25 mouse cellular contexts compared by ENCODE assay signal in the genomic region with DNA sequence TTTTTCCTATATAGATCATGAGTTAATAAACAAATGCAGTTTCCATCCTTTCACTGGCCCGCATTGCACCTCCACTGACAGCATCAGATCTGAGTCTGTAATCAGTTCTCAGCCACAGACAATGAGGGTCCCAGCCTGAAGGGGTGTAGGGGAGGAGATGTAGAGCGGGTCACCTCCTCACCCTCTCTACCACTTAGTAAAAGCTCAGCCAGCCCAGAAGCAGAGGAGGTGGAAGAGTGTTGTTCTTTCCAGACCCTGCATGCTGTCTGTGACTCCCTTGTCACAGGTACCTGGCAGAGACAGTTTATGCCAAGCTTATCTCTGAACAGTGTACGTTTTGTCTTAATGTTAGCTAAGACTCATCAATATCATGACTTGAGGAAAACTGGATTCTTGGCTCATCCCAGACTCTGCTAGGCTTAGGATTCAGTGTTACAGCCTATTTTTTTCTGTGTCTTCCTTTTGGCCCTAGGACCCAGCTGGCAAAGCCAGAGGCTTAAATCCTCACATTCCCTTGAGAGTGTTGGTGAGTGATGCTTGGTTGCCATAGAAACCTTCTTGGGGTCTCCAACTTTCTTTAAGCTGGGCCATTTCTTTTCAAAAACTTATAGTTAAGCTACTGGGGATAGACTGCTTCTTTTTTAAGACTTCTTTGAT. TPM values are rescaled to one million over a fixed set of nuclear protein-coding genes. Genes with fewer than 3 reads are reported as not detected.
A peak's percentile ranks its signal among the peaks of the same experiment; 100 is the strongest.
DNase-seq lines count a peak whose midpoint lies in the region; ATAC-seq lines count a peak whose summit lies in the region.
"Had no signal": no experiment of that assay in that cellular context is flagged by ENCODE, and none has a peak within 500 bp of the region (broad histone marks: within the 10 kb centered on the region; RNA-seq: fewer than 3 reads in every experiment).

No protein-coding gene starts in this region.

- no peak for DNase-seq in forebrain, embryonic 10.5 days (ENCODE audit: extremely low spot score, low spot score)
- peak; percentile 6 for DNase-seq in mesoderm, embryonic 11.5 days (ENCODE audit: low read depth, low spot score)
- no peak for DNase-seq in B cell, adult 2 months
- DNase-seq in right cerebral cortex, postnatal 25 days, result no peak
- DNase-seq: cerebellum, adult 9-10 months; gastrocnemius, postnatal 10 days; heart, adult 11 months; heart, postnatal 36 days; kidney, postnatal 36 days; lung, adult 18-20 months; lung, postnatal 36 days; right cerebral cortex, adult 18-20 months; thymus, postnatal 14 days had no signal

- H3K4me2 ChIP-seq in forebrain, embryonic 12.5 days, result no peak overlapping the region
- H3K4me2 ChIP-seq in neural tube, embryonic 12.5 days (replicated peaks), result no peak overlapping the region
- no peak overlapping the region for H3K4me2 ChIP-seq in neural tube, embryonic 15.5 days
- no peak overlapping the region for H3K4me2 ChIP-seq in midbrain, embryonic 16.5 days (ENCODE audit: low read length)
- H3K4me2 ChIP-seq: heart, embryonic 13.5 days; intestine, embryonic 15.5 days had no signal

- WGBS in forebrain, embryonic 12.5 days, result 69% methylated on average over 3 of the region's 3 CpGs
- WGBS in forebrain, embryonic 10.5 days, result 79% methylated on average over 3 of the region's 3 CpGs
- WGBS in neural tube, embryonic 12.5 days, result 75% methylated on average over 3 of the region's 3 CpGs
- WGBS in neural tube, embryonic 15.5 days, result 59% methylated on average over 3 of the region's 3 CpGs
- WGBS in midbrain, embryonic 16.5 days, result 32% methylated on average over 3 of the region's 3 CpGs

- ATAC-seq in forebrain, embryonic 12.5 days (ENCODE audit: low FRiP score), result peak; percentile 46; the same call in 1 of the 2 replicates
- ATAC-seq in neural tube, embryonic 12.5 days (ENCODE audit: low FRiP score, low read depth), result 0 out of 2 replicates have a peak, but pooled peaks have one; percentile 41
- ATAC-seq in neural tube, embryonic 15.5 days (ENCODE audit: low FRiP score), result no peak
- peak; percentile 82 for ATAC-seq in midbrain, embryonic 16.5 days
- ATAC-seq: intestine, embryonic 15.5 days had no signal

- H3K4me1 ChIP-seq in forebrain, embryonic 12.5 days, result peaks cover 8% of the 10 kb centered on the region; the same call in 1 of the 2 replicates
- H3K4me1 ChIP-seq in forebrain, embryonic 10.5 days, result peaks cover 8% of the 10 kb centered on the region
- no peaks in the 10 kb centered on the region for H3K4me1 ChIP-seq in neural tube, embryonic 12.5 days
- no peaks in the 10 kb centered on the region for H3K4me1 ChIP-seq in neural tube, embryonic 15.5 days
- H3K4me1 ChIP-seq in midbrain, embryonic 16.5 days (ENCODE audit: control insufficient read depth, insufficient read depth, low read length), result peaks cover 6% of the 10 kb centered on the region; the same call in 1 of the 2 replicates
- H3K4me1 ChIP-seq: heart, embryonic 13.5 days; intestine, embryonic 15.5 days; limb, embryonic 10.5 days had no signal

- no peak overlapping the region for H3K9ac ChIP-seq in forebrain, embryonic 12.5 days
- H3K9ac ChIP-seq in neural tube, embryonic 12.5 days, result no peak overlapping the region
- H3K9ac ChIP-seq in neural tube, embryonic 15.5 days (replicated peaks), result no peak overlapping the region
- H3K9ac ChIP-seq in midbrain, embryonic 16.5 days (ENCODE audit: low read depth, low read length), result no peak overlapping the region
- H3K9ac ChIP-seq: heart, embryonic 13.5 days; intestine, embryonic 15.5 days had no signal

- H3K36me3 ChIP-seq in forebrain, embryonic 12.5 days (replicated peaks), result no peaks in the 10 kb centered on the region
- no peaks in the 10 kb centered on the region for H3K36me3 ChIP-seq in forebrain, embryonic 10.5 days (replicated peaks)
- H3K36me3 ChIP-seq in neural tube, embryonic 12.5 days, result no peaks in the 10 kb centered on the region
- H3K36me3 ChIP-seq in neural tube, embryonic 15.5 days, result no peaks in the 10 kb centered on the region
- no peaks in the 10 kb centered on the region for H3K36me3 ChIP-seq in midbrain, embryonic 16.5 days (ENCODE audit: control insufficient read depth, insufficient read depth, low read length)
- H3K36me3 ChIP-seq: heart, embryonic 13.5 days; intestine, embryonic 15.5 days; limb, embryonic 10.5 days had no signal

- H3K27me3 ChIP-seq in forebrain, embryonic 12.5 days, result no peaks in the 10 kb centered on the region
- H3K27me3 ChIP-seq in forebrain, embryonic 10.5 days (ENCODE audit: poor library complexity, severe bottlenecking), result no peaks in the 10 kb centered on the region
- no peaks in the 10 kb centered on the region for H3K27me3 ChIP-seq in neural tube, embryonic 12.5 days (replicated peaks)
- no peaks in the 10 kb centered on the region for H3K27me3 ChIP-seq in neural tube, embryonic 15.5 days (replicated peaks)
- no peaks in the 10 kb centered on the region for H3K27me3 ChIP-seq in midbrain, embryonic 16.5 days (ENCODE audit: control insufficient read depth, insufficient read depth, low read depth, low read length)
- H3K27me3 ChIP-seq: heart, embryonic 13.5 days; intestine, embryonic 15.5 days had no signal

- no peak overlapping the region for H3K27ac ChIP-seq in forebrain, embryonic 12.5 days
- H3K27ac ChIP-seq in forebrain, embryonic 10.5 days, result no peak overlapping the region
- H3K27ac ChIP-seq in neural tube, embryonic 12.5 days, result no peak overlapping the region
- H3K27ac ChIP-seq in neural tube, embryonic 15.5 days (replicated peaks), result no peak overlapping the region
- H3K27ac ChIP-seq in midbrain, embryonic 16.5 days (ENCODE audit: low read length), result no peak overlapping the region; the same call in 1 of the 2 replicates
- H3K27ac ChIP-seq: heart, embryonic 13.5 days; intestine, embryonic 15.5 days; limb, embryonic 10.5 days had no signal

- no peak overlapping the region for H3K4me3 ChIP-seq in forebrain, embryonic 12.5 days (replicated peaks)
- H3K4me3 ChIP-seq in forebrain, embryonic 10.5 days, result no peak overlapping the region
- H3K4me3 ChIP-seq in neural tube, embryonic 12.5 days, result no peak overlapping the region
- H3K4me3 ChIP-seq in neural tube, embryonic 15.5 days (replicated peaks), result no peak overlapping the region
- no peak overlapping the region for H3K4me3 ChIP-seq in midbrain, embryonic 16.5 days (ENCODE audit: low read depth, low read length)
- H3K4me3 ChIP-seq: heart, embryonic 13.5 days; intestine, embryonic 15.5 days; limb, embryonic 10.5 days had no signal

- H3K9me3 ChIP-seq in forebrain, embryonic 12.5 days, result no peaks in the 10 kb centered on the region
- H3K9me3 ChIP-seq in forebrain, embryonic 10.5 days, result no peaks in the 10 kb centered on the region
- H3K9me3 ChIP-seq in neural tube, embryonic 12.5 days, result no peaks in the 10 kb centered on the region
- H3K9me3 ChIP-seq in neural tube, embryonic 15.5 days (replicated peaks), result no peaks in the 10 kb centered on the region
- H3K9me3 ChIP-seq in midbrain, embryonic 16.5 days (replicated peaks; ENCODE audit: control insufficient read depth, low read length, poor library complexity, severe bottlenecking), result no peaks in the 10 kb centered on the region
- H3K9me3 ChIP-seq: heart, embryonic 13.5 days; intestine, embryonic 15.5 days; limb, embryonic 10.5 days had no signal

RNA-seq across cellular contexts. Expression of a gene that starts 2.1 kb away (rescaled TPM):
- 0.19 TPM in 1 of 2 replicates, not detected in the other for polyA plus RNA-seq in forebrain, embryonic 12.5 days (2016; fragmentation: Nextera tagmentation; extraction: Ambion mirVana)
- polyA plus RNA-seq in forebrain, embryonic 10.5 days (2016; fragmentation: Nextera tagmentation; extraction: Ambion mirVana), result not detected in 2 replicates
- polyA plus RNA-seq in neural tube, embryonic 12.5 days (2016; fragmentation: Nextera tagmentation; extraction: Ambion mirVana), result not detected in 2 replicates
- not detected in 2 replicates for polyA plus RNA-seq in neural tube, embryonic 15.5 days (2015; fragmentation: Nextera tagmentation; extraction: Ambion mirVana)
- polyA plus RNA-seq in midbrain, embryonic 16.5 days (2015; fragmentation: Nextera tagmentation; extraction: Ambion mirVana), result not detected in 2 replicates
- polyA plus RNA-seq: heart, embryonic 13.5 days; intestine, embryonic 15.5 days; kidney, embryonic 14.5 days; limb, embryonic 10.5 days; liver, adult 2 months; small intestine, adult 2 months; testis, adult 2 months had no signal

RNA-seq across cellular contexts. Expression of a gene that starts 8.0 kb away (rescaled TPM):
- 0.14 and 0.21 TPM in 2 replicates for polyA plus RNA-seq in forebrain, embryonic 12.5 days (2016; fragmentation: Nextera tagmentation; extraction: Ambion mirVana)
- 0.25 and 0.33 TPM in 2 replicates for polyA plus RNA-seq in forebrain, embryonic 10.5 days (2016; fragmentation: Nextera tagmentation; extraction: Ambion mirVana)
- 0.20 TPM in 1 of 2 replicates, not detected in the other for polyA plus RNA-seq in neural tube, embryonic 12.5 days (2016; fragmentation: Nextera tagmentation; extraction: Ambion mirVana)
- 0.52 TPM in 1 of 2 replicates, not detected in the other for polyA plus RNA-seq in neural tube, embryonic 15.5 days (2015; fragmentation: Nextera tagmentation; extraction: Ambion mirVana)
- not detected in 2 replicates for polyA plus RNA-seq in midbrain, embryonic 16.5 days (2015; fragmentation: Nextera tagmentation; extraction: Ambion mirVana)

RNA-seq across cellular contexts. Expression of a gene that starts 18.4 kb away (rescaled TPM):
- polyA plus RNA-seq in forebrain, embryonic 12.5 days (2016; fragmentation: Nextera tagmentation; extraction: Ambion mirVana), result not detected in 2 replicates
- polyA plus RNA-seq in forebrain, embryonic 10.5 days (2016; fragmentation: Nextera tagmentation; extraction: Ambion mirVana), result not detected in 2 replicates
- polyA plus RNA-seq in neural tube, embryonic 12.5 days (2016; fragmentation: Nextera tagmentation; extraction: Ambion mirVana), result not detected in 2 replicates
- polyA plus RNA-seq in neural tube, embryonic 15.5 days (2015; fragmentation: Nextera tagmentation; extraction: Ambion mirVana), result not detected in 2 replicates
- not detected in 2 replicates for polyA plus RNA-seq in midbrain, embryonic 16.5 days (2015; fragmentation: Nextera tagmentation; extraction: Ambion mirVana)
- polyA plus RNA-seq: cortical plate, adult 2 months; heart, embryonic 13.5 days; intestine, embryonic 15.5 days; kidney, embryonic 14.5 days; limb, embryonic 10.5 days; liver, adult 2 months; small intestine, adult 2 months; testis, adult 2 months had no signal

RNA-seq across cellular contexts. Expression of a gene that starts 23.6 kb away (rescaled TPM):
- not detected in 2 replicates for polyA plus RNA-seq in forebrain, embryonic 12.5 days (2016; fragmentation: Nextera tagmentation; extraction: Ambion mirVana)
- not detected in 2 replicates for polyA plus RNA-seq in forebrain, embryonic 10.5 days (2016; fragmentation: Nextera tagmentation; extraction: Ambion mirVana)
- polyA plus RNA-seq in neural tube, embryonic 12.5 days (2016; fragmentation: Nextera tagmentation; extraction: Ambion mirVana), result not detected in 2 replicates
- polyA plus RNA-seq in neural tube, embryonic 15.5 days (2015; fragmentation: Nextera tagmentation; extraction: Ambion mirVana), result not detected in 2 replicates
- polyA plus RNA-seq in midbrain, embryonic 16.5 days (2015; fragmentation: Nextera tagmentation; extraction: Ambion mirVana), result not detected in 2 replicates
- polyA plus RNA-seq: cortical plate, adult 2 months; heart, embryonic 13.5 days; intestine, embryonic 15.5 days; kidney, embryonic 14.5 days; limb, embryonic 10.5 days; liver, adult 2 months; small intestine, adult 2 months; testis, adult 2 months had no signal

RNA-seq across cellular contexts. Expression of a gene that starts 24.3 kb away (rescaled TPM):
- not detected in 2 replicates for polyA plus RNA-seq in forebrain, embryonic 12.5 days (2016; fragmentation: Nextera tagmentation; extraction: Ambion mirVana)
- polyA plus RNA-seq in forebrain, embryonic 10.5 days (2016; fragmentation: Nextera tagmentation; extraction: Ambion mirVana), result not detected in 2 replicates
- polyA plus RNA-seq in neural tube, embryonic 12.5 days (2016; fragmentation: Nextera tagmentation; extraction: Ambion mirVana), result not detected in 2 replicates
- polyA plus RNA-seq in neural tube, embryonic 15.5 days (2015; fragmentation: Nextera tagmentation; extraction: Ambion mirVana), result not detected in 2 replicates
- polyA plus RNA-seq in midbrain, embryonic 16.5 days (2015; fragmentation: Nextera tagmentation; extraction: Ambion mirVana), result not detected in 2 replicates
- polyA plus RNA-seq: cortical plate, adult 2 months; heart, embryonic 13.5 days; intestine, embryonic 15.5 days; kidney, embryonic 14.5 days; limb, embryonic 10.5 days; liver, adult 2 months; small intestine, adult 2 months; testis, adult 2 months had no signal
